Mouse (Mus musculus): Measurements from ENCODE around the gene Pkd1. TPM values are rescaled to one million over a fixed set of nuclear protein-coding genes. Genes with fewer than 3 reads are reported as not detected.

Gene Pkd1
- polyA plus RNA-seq, 3 experiments from 2014 or later: 9.9 to 32.6 (median 22.6) TPM

DNA sequence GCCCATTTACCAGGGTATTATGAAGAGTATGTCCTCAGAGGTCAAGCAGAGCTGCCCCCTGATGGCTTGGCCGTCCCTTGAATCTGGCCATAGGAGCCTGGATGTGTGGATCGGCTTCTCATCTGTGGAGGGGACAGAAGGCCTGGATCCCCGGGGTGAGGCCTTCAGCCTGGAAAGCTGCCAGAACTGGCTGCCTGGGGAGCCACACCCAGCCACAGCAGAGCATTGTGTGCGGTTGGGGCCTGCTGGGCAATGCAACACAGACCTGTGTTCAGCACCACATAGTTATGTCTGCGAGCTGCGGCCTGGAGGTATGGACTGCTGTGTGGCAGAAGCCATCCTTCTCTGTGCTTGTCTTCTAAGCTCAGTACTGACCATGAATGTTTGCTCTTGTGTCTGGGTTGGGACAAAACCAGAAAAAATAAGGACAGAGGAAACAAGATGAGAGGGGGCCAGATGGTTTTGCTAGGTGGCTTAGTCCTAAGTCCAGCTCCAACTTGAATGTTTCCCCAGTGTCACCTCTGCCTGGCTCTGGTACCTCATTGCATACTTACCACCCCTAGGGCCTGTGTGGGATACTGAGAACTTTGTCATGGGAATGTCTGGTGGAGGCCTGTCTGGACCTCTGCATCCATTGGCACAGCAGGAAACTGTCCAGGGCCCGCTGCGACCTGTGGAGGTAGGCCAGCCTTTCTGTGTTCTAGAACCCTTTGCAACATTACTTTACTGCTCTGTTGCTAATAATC lies 17.6 kb downstream of the Pkd1 start:
- ATAC-seq: no peak

DNA sequence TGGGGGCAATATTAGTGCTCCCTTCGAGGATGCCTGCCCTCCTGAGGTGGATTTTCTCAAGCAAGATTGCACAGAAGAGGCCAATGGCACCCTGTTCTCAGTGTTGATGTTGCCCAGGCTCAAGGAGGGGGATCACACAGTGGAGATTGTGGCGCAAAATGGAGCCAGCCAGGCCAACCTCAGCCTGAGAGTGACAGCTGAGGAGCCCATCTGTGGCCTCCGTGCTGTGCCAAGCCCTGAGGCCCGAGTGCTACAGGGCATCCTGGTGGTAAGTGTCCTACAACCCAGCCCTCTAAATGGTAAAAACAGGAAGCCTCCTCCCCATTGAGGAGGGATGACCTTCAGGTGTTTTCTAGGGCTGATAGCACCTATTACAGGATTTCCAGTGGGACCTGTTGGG lies 20.2 kb downstream of the Pkd1 start:
- no peak for ATAC-seq

DNA sequence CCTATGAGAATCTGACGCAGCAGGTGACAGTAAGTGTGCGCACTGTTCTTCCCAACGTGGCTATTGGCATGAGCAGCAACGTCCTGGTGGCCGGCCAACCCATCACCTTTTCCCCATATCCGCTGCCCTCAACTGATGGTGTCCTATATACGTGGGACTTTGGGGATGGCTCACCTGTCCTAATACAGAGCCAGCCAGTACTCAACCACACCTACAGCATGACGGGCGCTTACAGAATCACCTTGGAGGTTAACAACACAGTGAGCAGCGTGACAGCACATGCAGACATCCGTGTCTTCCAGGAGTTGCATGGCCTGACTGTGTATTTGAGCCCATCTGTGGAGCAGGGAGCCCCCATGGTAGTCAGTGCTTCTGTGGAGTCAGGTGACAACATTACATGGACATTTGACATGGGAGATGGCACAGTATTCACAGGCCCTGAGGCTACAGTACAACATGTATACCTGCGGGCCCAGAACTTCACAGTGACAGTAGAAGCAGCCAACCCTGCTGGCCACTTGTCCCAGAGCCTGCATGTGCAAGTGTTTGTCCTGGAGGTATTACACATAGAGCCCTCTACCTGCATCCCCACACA lies 23.1 kb downstream of the Pkd1 start:
- ATAC-seq: no peak

DNA sequence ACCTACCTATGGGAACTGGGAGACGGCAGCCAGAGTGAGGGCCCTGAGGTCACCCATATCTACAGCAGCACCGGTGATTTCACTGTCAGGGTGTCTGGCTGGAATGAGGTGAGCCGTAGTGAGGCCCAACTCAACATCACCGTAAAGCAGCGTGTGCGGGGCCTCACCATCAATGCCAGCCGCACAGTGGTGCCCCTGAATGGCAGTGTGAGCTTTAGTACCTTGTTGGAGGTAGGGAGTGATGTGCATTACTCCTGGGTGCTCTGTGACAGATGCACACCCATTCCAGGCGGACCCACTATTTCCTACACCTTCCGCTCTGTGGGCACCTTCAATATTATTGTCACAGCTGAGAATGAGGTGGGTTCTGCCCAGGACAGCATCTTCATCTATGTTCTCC lies 24.2 kb downstream of the Pkd1 start:
- ATAC-seq: no peak

DNA sequence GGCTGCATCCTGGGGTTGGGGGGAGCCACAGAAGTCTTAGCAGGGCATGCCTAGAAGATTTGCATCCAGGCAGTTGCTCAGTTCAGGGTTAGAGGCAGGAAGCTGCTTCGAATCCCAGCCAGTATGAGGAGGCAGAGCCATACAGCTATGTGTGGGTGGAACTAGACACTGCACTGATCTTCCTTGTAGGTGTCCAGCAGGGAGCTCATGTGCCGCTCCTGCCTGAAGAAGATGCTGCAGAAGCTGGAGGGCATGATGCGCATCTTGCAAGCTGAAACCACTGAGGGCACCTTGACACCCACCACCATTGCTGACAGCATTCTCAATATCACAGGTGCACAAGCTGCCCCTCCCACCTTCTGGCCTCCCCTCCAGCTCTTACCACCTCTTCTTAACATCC lies 29.9 kb downstream of the Pkd1 start:
- no peak for ATAC-seq

DNA sequence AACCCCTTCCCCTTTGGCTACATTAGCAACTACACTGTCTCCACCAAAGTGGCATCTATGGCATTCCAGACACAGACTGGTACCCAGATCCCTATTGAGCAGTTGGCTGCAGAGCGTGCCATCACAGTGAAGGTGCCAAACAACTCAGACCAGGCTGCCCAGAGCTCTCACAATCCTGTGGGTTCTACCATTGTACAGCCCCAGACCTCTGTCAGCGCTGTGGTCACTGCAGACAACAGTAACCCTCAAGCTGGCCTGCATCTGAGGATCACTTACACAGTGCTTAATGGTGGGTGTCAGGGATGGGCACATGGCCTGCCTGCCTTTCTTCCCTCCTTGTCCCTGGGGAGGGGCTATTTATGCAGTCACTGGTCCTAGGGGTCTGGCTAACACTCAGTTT lies 30.7 kb downstream of the Pkd1 start:
- ATAC-seq: no peak

DNA sequence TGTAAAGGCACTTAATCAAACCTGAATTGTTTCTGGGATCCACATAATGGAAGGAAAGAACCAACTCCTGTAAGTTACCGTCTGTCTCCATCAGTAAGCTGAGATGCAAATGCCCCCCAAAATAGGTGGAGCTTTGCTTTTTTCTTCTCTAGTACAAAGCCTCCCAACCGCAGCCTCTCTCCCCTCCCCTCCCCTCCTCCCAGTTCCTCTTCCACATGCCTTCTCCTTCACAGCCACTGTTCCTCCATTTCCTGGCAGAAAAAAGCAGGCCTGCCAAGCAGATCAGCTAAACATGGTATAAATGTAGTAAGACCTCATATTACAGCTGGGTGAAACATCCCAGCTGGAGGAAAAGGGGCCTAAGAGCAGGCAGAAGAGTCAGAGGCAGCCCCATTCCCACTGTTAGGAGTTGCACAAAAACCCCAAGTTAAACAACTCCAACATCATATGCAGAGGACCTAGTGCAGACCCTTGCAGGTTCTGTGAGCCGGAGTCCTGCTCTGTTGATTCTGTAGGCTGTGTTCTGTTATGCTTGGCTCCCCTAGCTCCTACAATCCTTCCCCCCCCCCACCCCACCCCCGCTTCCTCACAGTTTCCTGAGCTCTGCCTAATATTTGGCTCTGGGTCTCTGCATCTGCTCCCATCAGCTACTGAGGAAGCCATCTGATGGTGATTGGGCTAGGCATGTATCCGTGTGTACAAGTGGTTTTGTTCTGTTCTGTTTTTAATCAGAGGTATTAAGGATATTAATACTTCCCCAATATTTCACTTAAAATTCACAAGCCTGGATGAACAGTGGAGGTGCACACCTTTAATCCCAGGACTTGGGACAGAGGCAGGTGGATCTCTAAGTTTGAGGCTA lies 34.2 kb downstream of the Pkd1 start:
- no peak for ATAC-seq

DNA sequence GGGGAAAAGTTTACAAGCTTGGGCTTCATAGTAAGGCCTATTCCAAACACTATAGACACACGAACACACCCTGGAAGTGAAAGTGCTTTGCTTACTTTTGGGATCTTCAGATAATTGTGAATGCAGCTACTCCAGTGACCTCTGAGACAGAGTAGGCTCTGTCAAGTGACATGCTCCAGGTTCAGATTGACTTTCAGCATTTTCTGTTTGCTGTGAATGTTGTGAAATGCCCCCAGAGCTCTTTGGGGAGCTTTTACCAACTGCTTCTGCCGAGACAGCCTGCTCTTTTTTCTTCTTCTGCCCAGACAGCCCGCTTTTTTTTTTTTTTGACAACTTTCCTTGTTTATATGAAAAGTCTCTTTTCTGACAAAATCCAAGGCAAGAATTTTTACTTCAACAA lies 34.9 kb downstream of the Pkd1 start:
- no peak for ATAC-seq

DNA sequence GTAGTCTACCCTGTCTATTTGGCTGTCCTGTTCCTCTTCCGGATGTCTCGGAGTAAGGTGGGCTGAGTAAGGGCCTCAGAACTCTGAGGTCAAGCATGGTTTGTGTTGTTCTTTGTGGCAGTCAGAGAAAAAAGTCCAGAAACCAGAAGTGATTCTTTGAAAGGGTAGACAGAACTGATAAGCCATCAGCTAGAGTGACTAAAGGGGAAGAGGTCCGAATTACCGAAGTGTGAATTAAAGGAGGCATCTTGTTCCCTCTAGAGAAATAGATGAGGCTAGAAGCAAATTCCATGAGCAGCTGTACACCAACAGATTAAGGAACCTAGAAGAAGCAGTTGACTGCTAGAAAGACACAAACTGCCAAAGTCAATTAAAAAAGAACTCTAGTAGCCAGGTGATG lies 36.9 kb downstream of the Pkd1 start:
- ATAC-seq: no peak

DNA sequence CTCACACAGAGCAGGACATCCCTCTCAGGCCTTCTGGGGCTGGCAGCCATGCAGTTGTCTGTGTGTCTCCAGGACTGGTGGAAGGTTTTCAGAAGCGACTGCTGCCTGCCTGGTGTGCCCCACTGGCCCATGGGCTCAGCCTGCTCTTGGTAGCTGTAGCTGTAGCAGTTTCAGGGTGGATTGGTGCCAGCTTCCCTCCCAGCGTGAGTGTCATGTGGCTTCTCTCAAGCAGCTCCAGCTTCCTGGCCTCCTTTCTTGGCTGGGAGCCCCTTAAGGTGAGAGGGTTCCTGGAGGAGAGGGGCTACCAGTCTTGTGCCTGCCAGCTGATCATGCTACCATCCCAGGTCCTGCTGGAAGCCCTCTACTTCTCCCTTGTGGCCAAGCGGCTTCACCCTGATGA lies 41.3 kb downstream of the Pkd1 start:
- no peak for ATAC-seq

DNA sequence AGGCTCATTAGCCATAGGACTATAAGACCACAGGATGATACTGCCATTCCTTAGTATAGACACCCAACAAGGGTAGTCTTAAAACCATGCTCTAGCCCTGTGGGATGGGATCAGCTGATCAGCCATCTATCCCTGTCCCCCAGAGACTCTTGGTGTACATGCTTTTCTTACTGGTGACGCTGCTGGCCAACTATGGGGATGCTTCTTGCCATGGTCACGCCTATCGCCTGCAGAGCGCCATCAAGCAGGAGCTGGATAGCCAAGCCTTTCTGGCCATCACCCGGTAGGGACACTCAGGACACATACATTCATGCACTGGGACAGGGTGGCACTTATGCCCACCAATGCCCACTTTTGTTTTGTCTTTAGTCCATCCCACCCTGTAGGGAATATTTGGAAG lies 42.1 kb downstream of the Pkd1 start:
- no peak for ATAC-seq

DNA sequence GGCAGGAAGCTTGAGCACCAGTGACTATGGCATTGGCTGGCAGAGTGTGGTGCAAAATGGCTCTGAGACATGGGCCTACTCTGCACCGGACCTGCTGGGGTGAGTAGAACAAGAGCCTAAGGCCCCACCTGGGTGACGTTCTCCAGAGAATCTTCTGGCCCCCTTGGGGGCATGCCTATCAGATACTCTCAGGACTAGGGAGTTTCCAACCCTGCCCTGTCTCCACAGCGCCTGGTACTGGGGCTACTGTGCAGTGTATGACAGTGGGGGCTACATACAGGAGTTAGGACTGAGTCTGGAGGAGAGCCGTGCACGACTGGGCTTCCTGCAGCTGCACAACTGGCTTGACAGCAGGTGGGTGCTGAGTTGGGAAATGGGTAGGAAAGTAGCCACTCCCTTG lies 43.6 kb downstream of the Pkd1 start:
- no peak for ATAC-seq

DNA sequence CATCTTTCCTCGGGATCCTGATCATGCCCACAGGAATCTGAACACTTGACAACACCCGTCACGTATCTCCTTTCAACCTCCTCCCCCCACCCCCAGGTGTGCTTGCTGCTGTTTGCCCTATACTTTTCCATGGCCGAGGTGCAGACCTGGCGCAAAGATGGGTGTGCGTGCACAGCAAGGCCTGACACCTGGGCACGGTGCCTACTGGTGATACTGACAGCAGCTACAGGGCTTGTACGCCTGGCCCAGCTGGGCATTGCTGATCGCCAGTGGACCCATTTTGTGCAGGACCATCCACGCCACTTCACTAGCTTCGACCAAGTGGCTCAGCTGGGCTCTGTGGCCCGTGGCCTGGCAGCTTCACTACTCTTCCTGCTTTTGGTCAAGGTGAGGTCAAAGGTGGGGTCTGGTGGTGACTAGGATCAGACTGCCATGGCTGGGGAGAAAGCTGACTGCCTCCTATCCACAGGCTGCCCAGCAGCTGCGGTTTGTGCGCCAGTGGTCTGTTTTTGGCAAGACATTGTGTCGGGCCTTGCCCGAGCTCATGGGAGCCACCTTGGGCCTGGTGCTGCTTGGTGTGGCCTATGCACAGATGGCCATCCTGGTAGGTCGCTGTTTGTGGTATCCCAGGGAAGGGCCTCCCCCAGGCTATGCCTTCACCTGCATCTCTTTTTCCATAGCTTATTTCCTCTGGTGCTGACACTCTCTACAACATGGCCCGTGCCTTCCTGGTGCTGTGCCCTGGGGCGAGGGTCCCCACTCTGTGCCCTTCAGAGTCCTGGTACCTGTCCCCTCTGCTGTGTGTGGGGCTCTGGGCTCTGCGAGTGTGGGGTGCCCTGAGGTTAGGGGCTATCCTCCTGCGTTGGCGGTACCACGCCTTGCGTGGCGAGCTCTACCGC lies 44.6 kb downstream of the Pkd1 start:
- no peak for ATAC-seq

DNA sequence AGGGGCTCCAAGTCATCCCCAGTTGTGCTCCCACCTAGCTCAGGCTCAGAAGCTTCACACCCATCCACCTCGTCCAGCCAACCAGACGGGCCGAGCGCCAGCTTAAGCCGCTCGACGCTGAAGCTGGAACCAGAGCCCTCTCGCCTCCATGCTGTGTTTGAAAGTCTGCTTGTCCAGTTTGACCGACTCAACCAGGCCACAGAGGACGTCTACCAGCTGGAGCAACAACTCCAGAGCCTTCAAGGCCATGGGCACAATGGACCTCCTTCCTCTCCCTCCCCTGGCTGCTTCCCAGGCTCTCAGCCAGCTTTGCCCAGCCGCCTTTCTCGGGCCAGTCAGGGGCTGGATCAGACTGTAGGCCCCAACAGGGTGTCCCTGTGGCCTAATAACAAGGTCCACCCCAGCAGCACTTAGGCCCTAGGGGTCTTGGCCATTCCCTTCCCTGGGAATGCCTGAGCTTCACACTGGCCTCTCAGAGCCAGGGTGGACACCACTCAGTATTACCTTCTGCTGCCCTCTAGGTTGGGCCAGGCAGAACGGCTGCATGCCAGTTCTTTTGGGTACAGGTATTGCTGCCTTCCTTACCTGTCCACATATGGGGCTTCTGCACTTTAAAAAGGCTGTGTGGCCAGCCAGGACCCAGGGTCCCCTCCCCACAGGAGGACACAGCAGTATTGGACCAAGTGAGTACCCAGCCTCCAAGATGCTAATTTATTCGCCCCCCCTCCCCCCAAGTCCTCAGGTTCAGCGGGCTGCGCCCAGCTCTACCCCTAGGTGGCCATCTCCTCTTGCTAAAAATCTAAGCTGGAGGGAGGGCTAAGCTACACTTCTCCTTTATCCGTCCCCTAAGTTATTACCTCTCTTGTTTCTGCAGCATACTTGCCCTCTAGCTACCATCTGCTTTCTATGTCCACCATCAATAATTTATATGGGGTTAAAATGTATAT lies 45.8 kb downstream of the Pkd1 start:
- no peak for ATAC-seq

DNA sequence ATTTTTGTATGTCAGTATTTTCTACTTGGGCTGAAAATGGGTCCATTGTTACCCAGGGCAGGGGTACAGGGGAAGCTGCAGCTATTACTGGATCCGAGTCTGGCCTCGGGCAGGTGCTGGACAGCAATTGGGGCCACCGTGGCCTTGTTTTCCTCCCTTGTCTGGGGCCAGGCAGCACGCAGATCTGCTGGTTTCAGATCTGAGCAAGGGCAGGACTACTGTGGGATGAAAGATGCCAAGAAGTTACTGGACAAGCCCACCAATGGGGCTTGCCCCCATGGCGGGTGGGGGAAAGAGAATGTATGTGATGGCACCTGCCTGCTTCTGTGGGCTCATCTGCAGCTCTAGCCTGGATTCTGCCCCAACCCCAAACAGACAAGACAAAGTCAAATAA lies 46.4 kb downstream of the Pkd1 start:
- no peak for ATAC-seq

DNA sequence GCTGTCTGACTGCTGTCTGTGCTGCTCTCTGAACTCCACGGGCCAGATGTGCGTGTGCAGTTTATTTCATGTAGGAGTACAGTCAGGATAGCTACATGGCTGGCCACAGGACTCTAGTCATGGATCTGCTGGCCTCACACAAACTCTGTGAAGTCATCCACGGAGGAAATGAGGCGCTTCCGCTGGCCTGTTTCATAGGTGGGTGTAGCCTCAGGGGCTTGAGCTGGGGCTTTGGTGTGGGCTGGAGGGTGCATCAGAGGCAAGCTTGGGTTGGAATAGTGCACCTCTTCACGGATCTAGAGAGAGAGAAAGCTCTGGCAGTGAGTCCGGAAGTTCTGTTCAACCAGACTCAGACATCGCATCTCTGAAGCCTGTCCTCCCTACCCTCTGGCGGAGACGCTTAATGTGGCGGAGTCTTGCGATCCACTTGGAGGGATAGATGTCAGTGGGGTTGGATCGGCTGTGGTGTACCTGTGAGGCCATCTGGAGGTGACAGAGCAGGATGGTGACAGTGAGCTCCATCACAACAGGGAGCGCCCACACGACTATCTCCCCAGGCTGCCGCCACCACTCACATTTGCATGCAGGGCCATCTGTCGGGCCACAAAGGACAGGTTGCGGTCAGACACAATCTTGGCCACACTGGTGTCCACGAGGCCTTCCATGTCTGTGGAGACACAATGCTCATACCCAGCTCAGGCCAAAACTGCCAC lies 47.0 kb downstream of the Pkd1 start:
- ATAC-seq: no peak

DNA sequence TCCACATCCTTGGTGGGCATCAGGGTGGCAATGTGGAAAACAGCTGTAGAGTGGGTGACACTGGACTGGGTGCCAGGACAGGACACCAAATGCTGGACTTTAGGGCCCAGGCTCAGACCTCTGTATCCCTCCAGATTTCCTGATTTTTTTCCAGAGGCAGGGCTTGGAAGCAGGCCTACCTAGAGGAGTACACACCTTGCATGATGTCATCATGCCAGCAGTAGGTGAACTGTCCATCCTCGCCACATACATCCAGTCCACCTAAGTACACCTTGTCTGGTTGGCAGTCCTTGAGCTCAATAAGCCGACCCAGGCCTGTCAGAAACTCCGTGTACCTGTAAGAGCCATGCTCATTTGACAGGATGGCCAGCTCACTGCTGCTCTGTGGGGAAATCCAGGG lies 48.4 kb downstream of the Pkd1 start:
- no peak for ATAC-seq

DNA sequence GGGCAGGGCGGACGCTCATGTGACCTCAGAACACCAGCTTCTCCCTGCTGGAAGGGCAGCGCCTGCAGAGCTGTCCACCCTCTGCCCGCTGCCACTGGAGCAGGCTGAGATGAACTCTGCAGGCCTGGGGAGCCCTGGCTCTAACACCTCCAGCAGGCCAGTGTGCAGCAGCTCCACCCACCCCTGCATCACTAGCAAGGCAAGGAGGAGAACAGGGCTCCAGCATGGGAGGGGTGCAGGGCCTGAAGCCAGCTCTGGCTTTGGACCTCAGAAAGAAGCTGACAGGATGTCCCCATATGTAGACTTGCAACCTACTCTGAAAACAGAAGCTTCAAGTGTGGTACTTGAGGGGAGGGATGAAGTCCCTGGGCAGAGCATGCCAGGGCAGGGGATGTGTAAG lies 50.9 kb downstream of the Pkd1 start:
- no peak for ATAC-seq

DNA sequence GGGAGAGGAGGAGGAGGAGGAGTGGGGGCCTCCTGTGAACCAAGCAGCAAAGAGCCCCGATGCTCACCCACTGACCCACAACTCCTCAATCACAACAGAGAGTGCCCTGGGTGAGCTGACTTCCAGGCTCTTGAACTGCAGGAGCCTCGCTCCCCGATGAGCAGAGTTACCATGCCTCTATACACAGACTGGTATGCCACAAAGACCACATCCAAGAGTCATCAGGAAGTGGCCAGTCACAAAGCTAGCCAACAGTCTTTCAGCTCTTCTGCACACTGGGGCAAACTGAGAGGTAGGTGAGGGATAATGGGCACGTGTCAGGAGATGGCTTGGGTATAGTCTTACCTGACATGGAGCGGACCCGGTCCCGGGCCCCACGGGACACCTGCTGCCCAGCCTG lies 54.3 kb downstream of the Pkd1 start:
- ATAC-seq: no peak

DNA sequence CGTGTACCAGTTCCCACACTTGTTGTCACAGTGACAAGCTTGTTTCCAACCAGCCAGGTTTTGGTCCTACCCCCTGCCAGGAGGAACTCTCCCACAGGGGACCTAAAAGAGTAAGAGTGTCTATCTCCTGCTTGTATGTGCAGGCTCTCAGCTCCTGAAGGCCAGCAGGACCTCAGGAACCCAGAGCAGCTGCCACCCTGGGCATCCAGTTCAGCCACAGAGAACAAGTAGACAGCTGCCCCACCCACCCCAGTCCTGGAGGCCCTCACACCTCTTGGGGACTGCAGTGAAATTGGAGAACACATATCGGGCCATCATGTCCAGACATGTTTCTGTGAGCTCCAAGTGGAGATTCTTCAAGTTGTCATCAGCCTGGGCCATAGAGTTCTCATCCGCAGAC lies 54.9 kb downstream of the Pkd1 start:
- ATAC-seq: no peak

DNA sequence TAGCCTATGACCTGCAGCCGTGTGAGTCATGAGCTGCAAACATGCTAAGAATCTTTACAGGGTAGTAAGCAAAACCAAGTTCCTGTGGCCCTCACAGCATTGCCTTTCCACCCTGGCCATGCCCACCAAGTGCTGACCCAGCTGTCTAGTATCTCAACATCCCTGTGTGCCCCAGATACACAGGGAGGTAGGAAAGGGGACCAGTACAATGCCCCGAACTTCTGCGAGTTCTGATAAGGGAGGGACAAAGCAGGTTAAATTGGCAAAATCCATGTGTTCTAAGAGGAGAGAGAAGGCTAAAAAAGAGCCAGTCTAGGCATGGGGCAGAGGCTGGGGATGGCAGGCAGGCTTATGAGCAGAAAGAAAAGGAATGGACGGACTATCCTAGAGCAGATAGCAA lies 58.7 kb downstream of the Pkd1 start:
- no peak for ATAC-seq
